Mouse (Mus musculus) heart, postnatal 0 days (tissue): ENCODE data around the gene Vamp5. TPM values are rescaled to one million over a fixed set of nuclear protein-coding genes. Genes with fewer than 3 reads are reported as not detected.

Experiments
- ATAC-seq: fragments of 200-750 bp; cut with Nextera tagmentation; 2 replicates; pipeline ENCODE4 v1.8.0; 2017; ENCODE audit warnings: low read depth, moderate number of reproducible peaks, moderate library complexity; ENCODE audit not compliant: insufficient read depth
- DNase-seq: peaks from one replicate; pipeline ENCODE4 v3.0.0-alpha.2; 2016; ENCODE audit warnings: low spot score
- H3K27ac ChIP-seq: fragments of 300-500 bp; sonication (generic); 2 replicates; pipeline ENCODE4 v1.5.1; 2014; ENCODE audit warnings: low read depth, mild to moderate bottlenecking
- H3K27me3 ChIP-seq: fragments of 300-500 bp; sonication (generic); 2 replicates; pipeline ENCODE4 v1.6.1; 2014; ENCODE audit warnings: low read length, mixed read lengths; ENCODE audit not compliant: control insufficient read depth, insufficient read depth
- H3K36me3 ChIP-seq: fragments of 300-500 bp; sonication (generic); replicated peaks from 2 replicates; pipeline ENCODE4 v1.6.1; 2014; ENCODE audit warnings: low read length, mixed read lengths; ENCODE audit not compliant: control insufficient read depth, insufficient read depth
- H3K4me1 ChIP-seq: fragments of 300-500 bp; sonication (generic); 2 replicates; pipeline ENCODE4 v1.6.1; 2014; ENCODE audit warnings: antibody characterized with exemption; ENCODE audit not compliant: control insufficient read depth, insufficient read depth
- H3K4me2 ChIP-seq: fragments of 300-500 bp; sonication (generic); 2 replicates; pipeline ENCODE4 v1.6.1; 2014; ENCODE audit warnings: low read depth, mild to moderate bottlenecking, low read length, moderate library complexity
- H3K4me3 ChIP-seq: fragments of 300-500 bp; sonication (generic); 2 replicates; pipeline ENCODE4 v1.5.1; 2014; ENCODE audit warnings: low read depth, low read length
- H3K9ac ChIP-seq: fragments of 300-500 bp; sonication (generic); replicated peaks from 2 replicates; pipeline ENCODE4 v1.6.1; 2014; ENCODE audit warnings: low read depth, low read length, mixed read lengths
- H3K9me3 ChIP-seq: fragments of 300-500 bp; sonication (generic); replicated peaks from 2 replicates; pipeline ENCODE4 v1.6.1; 2016; ENCODE audit warnings: low read length; ENCODE audit not compliant: control insufficient read depth
- CTCF ChIP-seq: IDR thresholded peaks from 2 replicates; pipeline ENCODE4 v1.5.1; 2016; ENCODE audit warnings: antibody characterized with exemption, control low read depth, low read depth
- EP300 ChIP-seq: IDR thresholded peaks from 2 replicates; pipeline ENCODE4 v1.6.1; 2016; ENCODE audit warnings: antibody characterized with exemption, low read depth
- WGBS: fragments of 180-500 bp; shearing (Covaris S2); extraction: QIAGEN DNeasy Blood & Tissue Kit; methylation state at CpG from one replicate; pipeline ENCODE4 v1.1.7; 2014; 5-methylcytosine and 5-hydroxymethylcytosine counted together
- polyA plus RNA-seq: library from polyadenylated mRNA; unstranded; fragments of >200 nt; fragmentation: Nextera tagmentation; extraction: Ambion mirVana; gene quantifications from 2 replicates; pipeline ENCODE4 v1.2.1, GENCODE M21; 2015
- total RNA-seq: library from RNA; depleted of rRNA; stranded (reverse); fragments of >200 nt; gene quantifications from 2 replicates; pipeline ENCODE4 v1.2.3, GENCODE M21; 2014; ENCODE audit warnings: low replicate concordance

The Vamp5 gene
- total and polyA plus RNA-seq, 2 experiments from 2014 or later = 19.5 to 49.0 TPM

GRCm38 (mm10) chr6:72383952-72384351, 3.7 kb upstream of the Vamp5 start:
- no peak overlapping the region for H3K4me3 ChIP-seq
- 89% methylated on average over 7 of the region's 7 CpGs for WGBS
- TF ChIP-seq EP300 = no peak
- TF ChIP-seq CTCF = no peak
- peaks cover 32% of the 10 kb centered on the region for H3K36me3 ChIP-seq
- no peak for ATAC-seq
- H3K27ac ChIP-seq = no peak overlapping the region
- no peaks in the 10 kb centered on the region for H3K9me3 ChIP-seq
- no peaks in the 10 kb centered on the region for H3K27me3 ChIP-seq
- no peak overlapping the region for H3K9ac ChIP-seq
- peaks cover 11% of the 10 kb centered on the region for H3K4me1 ChIP-seq
- H3K4me2 ChIP-seq = no peak overlapping the region
- DNase-seq = no peak

GRCm38 (mm10) chr6:72383142-72383820, 3.0 kb upstream of the Vamp5 start:
- 83% methylated on average over 6 of the region's 6 CpGs for WGBS
- TF ChIP-seq CTCF = no peak
- TF ChIP-seq EP300 = no peak

GRCm38 (mm10) chr6:72382494-72382893, 2.2 kb upstream of the Vamp5 start:
- DNase-seq (peak; percentile 20), ATAC-seq (no peak)
- Histone ChIP-seq H3K9ac (no peak overlapping the region), H3K9me3 (no peaks in the 10 kb centered on the region), H3K4me3 (no peak overlapping the region), H3K27ac (no peak overlapping the region), H3K36me3 (peaks cover 30% of the 10 kb centered on the region), H3K4me2 (no peak overlapping the region), H3K27me3 (no peaks in the 10 kb centered on the region), H3K4me1 (0 out of 2 replicates have a peak, but pooled peaks cover 9% of the 10 kb centered on the region)
- TF ChIP-seq EP300 (no peak), CTCF (no peak)
- 73% methylated on average over 6 of the region's 6 CpGs for WGBS

More at GRCm38 (mm10) chr6:72383142-72383820, 3.0 kb upstream of the Vamp5 start:
- no peak overlapping the region for H3K4me2 ChIP-seq
- peaks cover 32% of the 10 kb centered on the region for H3K36me3 ChIP-seq
- no peak overlapping the region for H3K9ac ChIP-seq
- DNase-seq = no peak
- H3K9me3 ChIP-seq = no peaks in the 10 kb centered on the region
- no peaks in the 10 kb centered on the region for H3K27me3 ChIP-seq
- ATAC-seq = no peak
- H3K27ac ChIP-seq = no peak overlapping the region
- H3K4me1 ChIP-seq = 0 out of 2 replicates have a peak, but pooled peaks cover 9% of the 10 kb centered on the region
- no peak overlapping the region for H3K4me3 ChIP-seq

GRCm38 (mm10) chr6:72379377-72380130, 714 bp downstream of the Vamp5 start:
- peak overlapping the region; percentile 73 for H3K4me3 ChIP-seq
- H3K27me3 ChIP-seq = no peaks in the 10 kb centered on the region
- 35% methylated on average over 7 of the region's 7 CpGs for WGBS
- no peaks in the 10 kb centered on the region for H3K9me3 ChIP-seq
- H3K27ac ChIP-seq = peak overlapping the region; percentile 95
- peak overlapping the region; percentile 69 for H3K4me2 ChIP-seq
- ATAC-seq (no peak), DNase-seq (no peak)
- H3K9ac ChIP-seq = peak overlapping the region; percentile 80
- peaks cover 10% of the 10 kb centered on the region; the same call in 1 of the 2 replicates for H3K36me3 ChIP-seq
- no peak for TF ChIP-seq CTCF
- TF ChIP-seq EP300 = no peak
- 0 out of 2 replicates have a peak, but pooled peaks cover 9% of the 10 kb centered on the region for H3K4me1 ChIP-seq

- Histone ChIP-seq H3K9ac (no peak overlapping the region), H3K4me2 (peak overlapping the region; percentile 69), H3K27me3 (no peaks in the 10 kb centered on the region), H3K27ac (peak overlapping the region; percentile 95; the same call in 1 of the 2 replicates), H3K9me3 (no peaks in the 10 kb centered on the region), H3K4me1 (0 out of 2 replicates have a peak, but pooled peaks cover 17% of the 10 kb centered on the region), H3K4me3 (peak overlapping the region; percentile 73; the same call in 1 of the 2 replicates), H3K36me3 (0 out of 2 replicates have a peak, but pooled peaks cover 5% of the 10 kb centered on the region)
- no peak for TF ChIP-seq CTCF
- no peak for ATAC-seq
- DNase-seq = no peak
- WGBS = 84% methylated on average over 8 of the region's 8 CpGs
These were observed 1.6 kb downstream of the Vamp5 start for GRCm38 (mm10) chr6:72378510-72379234.
